Mouse (Mus musculus) ES-E14 (cell line): Measurements from ENCODE around the gene Clic6. TPM values are rescaled to one million over a fixed set of nuclear protein-coding genes. Genes with fewer than 3 reads are reported as not detected.

ENCODE experiments used
- DNase-seq: peaks from one replicate; pipeline ENCODE4 v3.0.0-alpha.2; 2013; ENCODE audit warnings: low read depth, low spot score
- H3K27ac ChIP-seq: 2 replicates; pipeline ENCODE4 v1.5.1; 2012; ENCODE audit warnings: low read depth, mild to moderate bottlenecking, low read length, moderate library complexity, mixed read lengths; ENCODE audit not compliant: poor library complexity, insufficient read depth, severe bottlenecking
- H3K36me3 ChIP-seq: 2 replicates; pipeline ENCODE4 v1.6.1; 2012; ENCODE audit warnings: mild to moderate bottlenecking, low read length, moderate library complexity, mixed read lengths; ENCODE audit not compliant: control insufficient read depth, poor library complexity, insufficient read depth, severe bottlenecking
- H3K4me1 ChIP-seq, 2 experiments: fragments of 150-350 bp in 1 of 2; sonication (generic) in 1 of 2; 2 replicates each; pipeline ENCODE4 v1.6.1; 2012; ENCODE audit warnings: low read length in 2 of 2, mild to moderate bottlenecking in 1 of 2, mixed read lengths in 1 of 2; ENCODE audit not compliant: control insufficient read depth in 2 of 2, insufficient read depth in 2 of 2, poor library complexity in 1 of 2
- H3K4me3 ChIP-seq, 2 experiments: fragments of 150-350 bp in 1 of 2; sonication (generic) in 1 of 2; 2 replicates each; pipeline ENCODE4 v1.5.1; 2012; ENCODE audit warnings: low read length in 2 of 2, low read depth in 1 of 2, mild to moderate bottlenecking in 1 of 2, mixed read lengths in 1 of 2; ENCODE audit not compliant: insufficient read depth in 1 of 2, poor library complexity in 1 of 2, severe bottlenecking in 1 of 2
- H3K9ac ChIP-seq: 2 replicates; pipeline ENCODE4 v1.6.1; 2012; ENCODE audit warnings: low read depth, mild to moderate bottlenecking, low read length, mixed read lengths; ENCODE audit not compliant: poor library complexity, insufficient read depth, severe bottlenecking
- H3K9me3 ChIP-seq: fragments of 150-350 bp; sonication (generic); 2 replicates; pipeline ENCODE4 v1.6.1; 2012; ENCODE audit warnings: low read depth, mild to moderate bottlenecking, low read length; ENCODE audit not compliant: control insufficient read depth, insufficient read depth
- CHD2 ChIP-seq: IDR thresholded peaks from 2 replicates; pipeline ENCODE4 v1.6.1; 2014; ENCODE audit warnings: mild to moderate bottlenecking, low read depth, low read length, inconsistent platforms
- HCFC1 ChIP-seq: IDR thresholded peaks from 2 replicates; pipeline ENCODE4 v1.6.1; 2012; ENCODE audit warnings: low read length, inconsistent platforms, borderline replicate concordance; ENCODE audit not compliant: insufficient read depth
- MAFK ChIP-seq: IDR thresholded peaks from 2 replicates; pipeline ENCODE4 v1.6.1; 2014; ENCODE audit warnings: mild to moderate bottlenecking, low read depth, low read length, inconsistent platforms; ENCODE audit not compliant: insufficient read depth
- ZC3H11A ChIP-seq: IDR thresholded peaks from 2 replicates; pipeline ENCODE4 v1.6.1; 2012; ENCODE audit warnings: low read depth, mild to moderate bottlenecking, inconsistent platforms, low read length, borderline replicate concordance
- ZNF384 ChIP-seq: IDR thresholded peaks from 2 replicates; pipeline ENCODE4 v1.6.1; 2012; ENCODE audit warnings: low read depth, low read length, inconsistent platforms
- in situ Hi-C, 2 experiments: fragments of 600-800 bp; cut with MboI; formaldehyde crosslinking; loops; one replicate each; pipeline ENCODE4 v1.15.1; 2025; ENCODE audit warnings: low sequenced_read_pairs in 2 of 2, inconsistent platforms in 1 of 2; ENCODE audit not compliant: unreplicated experiment in 2 of 2
- total RNA-seq: library from RNA; depleted of rRNA; stranded (reverse); fragments of 300-350 nt; gene quantifications from 2 replicates; pipeline ENCODE4 v1.2.3, GENCODE M21; 2012

Clic6 gene
- total RNA-seq, 1 experiment, result 1.0 TPM

DNA sequence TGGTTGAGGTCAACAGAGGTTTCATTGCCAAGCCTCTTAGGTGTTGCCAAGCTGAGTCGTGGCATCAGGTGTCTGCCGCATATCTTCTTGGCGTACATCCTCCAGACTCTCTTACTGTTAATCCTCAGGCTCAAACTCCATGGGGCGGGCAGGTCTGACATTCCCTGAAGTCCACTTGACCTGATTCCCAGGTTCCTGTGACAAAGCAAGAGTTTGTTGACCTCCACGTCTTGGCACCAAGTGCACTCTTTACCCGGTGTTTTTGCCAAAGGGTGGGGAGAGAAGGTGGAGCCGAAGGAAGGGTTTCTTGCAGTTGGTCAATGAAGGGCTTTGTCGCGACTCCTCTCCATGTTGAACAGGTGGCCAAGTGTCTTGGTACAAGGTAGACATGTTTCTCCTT, 63.1 kb downstream of the Clic6 start:
- Histone ChIP-seq H3K27ac (no peak overlapping the region), H3K4me3 (no peak overlapping the region), H3K36me3 (no peaks in the 10 kb centered on the region), H3K4me1 (no peaks in the 10 kb centered on the region), H3K9me3 (no peaks in the 10 kb centered on the region), H3K9ac (no peak overlapping the region)
- no peak for DNase-seq
- in situ Hi-C loops, result no loop called here
- TF ChIP-seq CHD2, result no peak
- TF ChIP-seq HCFC1, result no peak
- no peak for TF ChIP-seq ZNF384
- TF ChIP-seq ZC3H11A, result no peak
- TF ChIP-seq MAFK, result no peak

- no peak for DNase-seq
- Histone ChIP-seq H3K4me3 (no peak overlapping the region), H3K36me3 (no peaks in the 10 kb centered on the region), H3K9ac (no peak overlapping the region), H3K27ac (no peak overlapping the region), H3K4me1 (no peaks in the 10 kb centered on the region), H3K9me3 (no peaks in the 10 kb centered on the region)
- TF ChIP-seq HCFC1, result no peak
- TF ChIP-seq ZNF384, result no peak
- TF ChIP-seq ZC3H11A, result no peak
- TF ChIP-seq CHD2, result no peak
- TF ChIP-seq MAFK, result no peak
- in situ Hi-C loops, result no loop called here
Observed at GRCm38 (mm10) chr16:92551266-92552105, 66.0 kb downstream of the Clic6 start.

GRCm38 (mm10) chr16:92552106-92552382, 66.5 kb downstream of the Clic6 start:
- no peak overlapping the region for H3K27ac ChIP-seq
- in situ Hi-C loops, result no loop called here
- no peak for DNase-seq
- no peaks in the 10 kb centered on the region for H3K4me1 ChIP-seq
- TF ChIP-seq ZNF384, result no peak
- no peak for TF ChIP-seq ZC3H11A
- no peak for TF ChIP-seq HCFC1
- no peak for TF ChIP-seq CHD2
- no peak for TF ChIP-seq MAFK
- no peak overlapping the region for H3K9ac ChIP-seq
- H3K9me3 ChIP-seq, result no peaks in the 10 kb centered on the region
- no peaks in the 10 kb centered on the region for H3K36me3 ChIP-seq
- no peak overlapping the region for H3K4me3 ChIP-seq

GRCm38 (mm10) chr16:92552858-92553257, 67.3 kb downstream of the Clic6 start:
- Histone ChIP-seq H3K4me3 (no peak overlapping the region), H3K4me1 (no peaks in the 10 kb centered on the region), H3K27ac (no peak overlapping the region), H3K36me3 (no peaks in the 10 kb centered on the region), H3K9me3 (no peaks in the 10 kb centered on the region), H3K9ac (no peak overlapping the region)
- no peak for DNase-seq
- in situ Hi-C loops, result no loop called here
- TF ChIP-seq ZC3H11A, result no peak
- no peak for TF ChIP-seq ZNF384
- TF ChIP-seq HCFC1, result no peak
- no peak for TF ChIP-seq CHD2
- no peak for TF ChIP-seq MAFK
